Mouse (Mus musculus) adrenal gland, postnatal 36 days (tissue): ENCODE data around the gene Olfr449. TPM values are rescaled to one million over a fixed set of nuclear protein-coding genes. Genes with fewer than 3 reads are reported as not detected.

Source experiments
- DNase-seq, 2 experiments: peaks; one replicate each; pipeline ENCODE4 v3.0.0; 2021; ENCODE audit warnings: mixed read lengths in 1 of 2
- long read RNA-seq, 2 experiments: library from polyadenylated mRNA; stranded (forward); transcript quantifications; one replicate each; pipeline ENCODE4 v2.0.0; 2021; ENCODE audit warnings: borderline sequencing depth in 2 of 2
- total RNA-seq, 2 experiments: library from RNA; stranded (reverse); gene quantifications; 2 replicates each; pipeline ENCODE4 v1.2.3; 2021

Olfr449 gene
- total RNA-seq: not detected
- long read RNA-seq, experiment 1: 0 reads
- long read RNA-seq, experiment 2: 0 reads

GRCm38 (mm10) chr6:42834084-42834483 is at the start of gene Olfr449:
Gene Olfr449, plus strand, starts transcription at chr6:42834384.
- DNase-seq: no peak

DNA sequence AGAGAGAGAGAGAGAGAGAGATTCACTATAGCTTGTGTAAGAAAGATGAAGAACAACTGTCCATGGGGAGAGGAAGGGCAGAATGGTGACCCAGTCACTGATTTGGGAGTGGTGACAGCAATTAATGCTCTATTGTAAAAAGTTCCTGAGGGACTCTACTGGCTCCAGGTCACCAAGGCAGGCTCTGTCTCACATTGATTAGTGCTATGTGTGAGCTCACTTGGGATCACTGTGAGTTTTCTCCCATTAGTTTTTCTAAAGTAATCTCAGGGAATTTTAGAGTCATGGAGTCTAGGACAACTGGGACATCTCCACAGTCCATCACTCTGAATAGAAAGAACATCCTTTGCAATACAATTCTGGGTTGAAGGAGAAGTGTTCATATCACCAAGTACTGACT is 49.4 kb upstream of the Olfr449 start, which contains the start of gene Olfr452:
Olfr452 (plus strand) TSS at position 301 of the 400 bp plus-strand sequence.
- DNase-seq: no peak

DNA sequence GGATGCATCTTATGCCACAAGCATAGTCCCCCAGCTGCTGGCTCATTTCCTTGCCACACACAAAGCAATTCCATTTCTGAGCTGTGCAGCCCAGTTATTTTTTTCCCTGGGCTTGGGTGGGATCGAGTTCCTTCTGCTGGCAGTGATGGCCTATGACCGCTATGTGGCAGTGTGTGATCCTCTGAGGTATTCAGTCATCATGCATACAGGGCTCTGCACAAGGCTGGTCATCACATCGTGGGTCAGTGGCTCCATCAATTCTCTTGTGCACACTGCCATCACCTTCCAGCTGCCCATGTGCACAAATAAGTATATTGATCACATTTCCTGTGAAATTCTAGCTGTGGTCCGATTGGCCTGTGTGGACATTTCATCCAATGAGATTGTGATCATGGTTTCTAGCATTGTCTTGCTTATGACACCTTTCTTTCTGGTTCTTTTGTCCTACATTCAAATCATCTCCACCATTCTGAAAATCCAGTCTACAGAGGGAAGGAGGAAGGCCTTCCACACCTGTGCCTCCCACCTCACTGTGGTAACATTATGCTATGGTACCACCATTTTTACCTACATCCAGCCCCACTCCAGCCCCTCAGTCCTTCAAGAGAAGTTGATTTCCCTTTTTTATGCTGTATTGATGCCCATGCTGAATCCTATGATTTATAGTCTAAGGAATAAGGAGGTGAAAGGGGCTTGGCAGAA is 43.8 kb upstream of the Olfr449 start:
- no peak for DNase-seq

- no peak for DNase-seq
These were observed 43.1 kb upstream of the Olfr449 start for GRCm38 (mm10) chr6:42790949-42791556.

- no peak for DNase-seq
These were observed 39.2 kb upstream of the Olfr449 start for GRCm38 (mm10) chr6:42794982-42795381.

- DNase-seq: no peak
These were observed 22.5 kb upstream of the Olfr449 start, which contains the start of gene Olfr450 for GRCm38 (mm10) chr6:42811639-42812038. Gene Olfr450, plus strand, starts transcription at chr6:42811939.

DNA sequence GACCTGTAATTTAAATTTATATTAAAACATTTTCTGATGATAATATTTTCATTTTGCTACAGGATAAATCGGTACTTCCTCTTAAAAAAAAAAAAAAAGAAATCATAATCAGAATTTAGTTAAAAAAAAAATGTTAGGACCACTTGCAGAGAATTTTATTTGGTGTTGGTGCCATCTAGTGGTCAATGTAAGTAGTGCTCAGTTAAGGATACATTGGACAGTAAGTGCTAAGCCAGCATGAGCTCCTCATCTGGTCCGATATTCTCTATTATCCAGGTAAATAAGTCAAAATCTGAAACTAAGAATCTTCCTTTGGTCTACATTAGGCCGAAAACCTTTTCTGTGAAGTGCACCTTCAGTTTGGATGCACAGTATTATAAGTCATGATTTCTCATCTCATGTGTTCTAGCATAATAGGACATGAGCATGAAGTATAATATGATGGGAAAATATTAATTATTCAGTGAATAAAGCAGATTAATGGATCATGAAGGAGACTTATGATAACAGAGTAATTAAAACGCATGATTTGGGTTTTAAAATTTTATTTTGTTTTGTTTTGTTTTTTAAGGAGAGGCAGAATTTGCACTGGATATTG is 26.1 kb downstream of the Olfr449 start:
- peak in 1 of 2 experiments; percentile 31 for DNase-seq

DNA sequence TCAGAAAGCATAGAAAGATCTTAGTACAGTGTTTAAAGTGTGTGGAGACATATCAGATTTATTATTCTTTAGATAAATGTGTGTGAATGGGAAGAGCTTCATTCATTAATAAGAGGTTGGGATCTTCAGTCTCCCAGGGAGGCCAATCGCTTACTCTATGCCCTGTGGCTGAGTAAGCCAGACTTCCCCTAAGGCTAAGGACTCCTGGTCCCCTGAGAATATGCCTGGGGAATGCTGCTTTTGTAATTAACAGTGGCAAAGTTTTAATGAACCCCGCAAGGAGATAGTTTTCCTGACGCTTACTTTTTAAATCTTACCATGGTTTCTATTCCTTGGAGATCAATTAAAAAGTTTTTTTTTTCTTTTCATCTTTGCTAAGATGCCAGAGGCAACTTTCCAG is 35.5 kb downstream of the Olfr449 start:
- DNase-seq: no peak

DNA sequence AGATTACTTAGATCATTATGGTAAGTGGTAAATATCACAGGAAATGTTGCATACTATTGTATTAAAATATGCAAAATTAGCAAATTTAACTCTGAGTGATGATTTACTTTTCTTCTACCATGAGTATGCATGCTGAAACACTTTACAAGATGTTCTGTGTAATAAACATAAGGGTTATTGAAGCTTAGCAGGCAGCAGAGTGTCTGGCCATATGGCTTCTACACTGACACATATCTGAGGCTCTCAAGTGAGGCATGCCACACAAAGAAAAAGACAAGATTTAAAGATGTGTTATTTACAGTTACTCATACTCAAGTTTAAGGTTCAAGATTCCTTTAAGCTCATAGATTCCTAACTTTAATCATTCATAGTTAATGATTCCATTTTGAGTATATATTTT is 42.1 kb downstream of the Olfr449 start:
- no peak for DNase-seq

Other genes with a start within 250 kb of the Olfr449 start
- gene Tcaf3, start 236.7 kb upstream of the Olfr449 start, total RNA-seq: not detected
- 10 to 100 TPM in 1 of 2 experiments, 1 to 10 TPM in 1; 9.4 to 13.7 TPM for gene Tcaf2, start 189.1 kb upstream of the Olfr449 start, total RNA-seq
- 10 to 100 TPM; 71.7 to 85.6 TPM for gene Tcaf1, start 124.3 kb upstream of the Olfr449 start, total RNA-seq
- gene Olfr453, start 95.0 kb upstream of the Olfr449 start, total RNA-seq: not detected
- gene Olfr38, start 78.0 kb upstream of the Olfr449 start, total RNA-seq: not detected
- not detected for gene Olfr452, start 49.3 kb upstream of the Olfr449 start, total RNA-seq
- not detected for gene Olfr450, start 22.4 kb upstream of the Olfr449 start, total RNA-seq
- not detected for gene Olfr448, start 56.1 kb downstream of the Olfr449 start, total RNA-seq
- gene Olfr447, start 74.5 kb downstream of the Olfr449 start, total RNA-seq: not detected
- gene Olfr446, start 87.0 kb downstream of the Olfr449 start, total RNA-seq: not detected
- not detected for gene Olfr444, start 114.7 kb downstream of the Olfr449 start, total RNA-seq